Mouse (Mus musculus) cerebellum, postnatal 4 days (tissue): ENCODE data around the gene Sdhaf1.

ENCODE experiments used
- DNase-seq, 2 experiments: peaks; one replicate each; pipeline ENCODE4 v3.0.0; 2022; ENCODE audit warnings: low spot score in 2 of 2, mixed read lengths in 1 of 2

Gene Sdhaf1

GRCm38 (mm10) chr7:30323795-30324194 is at the start of gene Sdhaf1:
TSS of gene Sdhaf1 (minus strand) at chr7:30323895.
- no peak for DNase-seq

- DNase-seq: no peak
Observed at GRCm38 (mm10) chr7:30367466-30367865, 43.8 kb upstream of the Sdhaf1 start.

- no peak for DNase-seq
Observed at GRCm38 (mm10) chr7:30363344-30363738, 39.6 kb upstream of the Sdhaf1 start.

GRCm38 (mm10) chr7:30362652-30363343 is 39.1 kb upstream of the Sdhaf1 start, which contains the start of gene Lrfn3:
TSS of gene Lrfn3 (minus strand) at chr7:30362772.
- peak in 1 of 2 experiments; percentile 74 for DNase-seq

GRCm38 (mm10) chr7:30360028-30360427 is 36.3 kb upstream of the Sdhaf1 start:
- no peak for DNase-seq

GRCm38 (mm10) chr7:30359276-30359865 is 35.7 kb upstream of the Sdhaf1 start:
- DNase-seq: no peak

GRCm38 (mm10) chr7:30358378-30359186 is 34.9 kb upstream of the Sdhaf1 start:
- no peak for DNase-seq

- no peak for DNase-seq
Observed at GRCm38 (mm10) chr7:30354059-30354458, 30.4 kb upstream of the Sdhaf1 start.

- DNase-seq: peak; percentile 50 to 85
Observed at GRCm38 (mm10) chr7:30353279-30353822, 29.7 kb upstream of the Sdhaf1 start.

- peak; percentile 54 to 85 for DNase-seq
Observed at GRCm38 (mm10) chr7:30347828-30348227, 24.1 kb upstream of the Sdhaf1 start.

- no peak for DNase-seq
Observed at GRCm38 (mm10) chr7:30346635-30347379, 23.1 kb upstream of the Sdhaf1 start.

GRCm38 (mm10) chr7:30339432-30340109 is 15.9 kb upstream of the Sdhaf1 start:
- DNase-seq: peak in 1 of 2 experiments; percentile 69

- DNase-seq: peak; percentile 90 to 95
Observed at GRCm38 (mm10) chr7:30336384-30336783, 12.7 kb upstream of the Sdhaf1 start.

GRCm38 (mm10) chr7:30335688-30336087 is 12.0 kb upstream of the Sdhaf1 start:
- peak in 1 of 2 experiments; percentile 65 for DNase-seq

GRCm38 (mm10) chr7:30334563-30334962 is 10.9 kb upstream of the Sdhaf1 start:
- DNase-seq: no peak

GRCm38 (mm10) chr7:30333436-30333835 is 9.7 kb upstream of the Sdhaf1 start:
- DNase-seq: peak; percentile 62 to 84

GRCm38 (mm10) chr7:30332622-30333259 is 9.0 kb upstream of the Sdhaf1 start:
- no peak for DNase-seq

- DNase-seq: peak; percentile 69 to 88
Observed at GRCm38 (mm10) chr7:30331887-30332286, 8.2 kb upstream of the Sdhaf1 start.

- DNase-seq: no peak
Observed at GRCm38 (mm10) chr7:30328379-30328778, 4.7 kb upstream of the Sdhaf1 start.

- peak in 1 of 2 experiments; percentile 77 for DNase-seq
Observed at GRCm38 (mm10) chr7:30327140-30327539, 3.4 kb upstream of the Sdhaf1 start.
